Mouse (Mus musculus) urinary bladder, adult 18-20 months (tissue): Measurements from ENCODE around the gene Nprl3.
A peak's percentile ranks its signal among the peaks of the same experiment; 100 is the strongest.
"Not testable (repeated sequence)": the region's sequence is repeated elsewhere in the genome, so short reads cannot be mapped to it uniquely, and the experiment has no call there.

Source experiments
- DNase-seq, 2 experiments: peaks; one replicate each; pipeline ENCODE4 v3.0.0; 2022; ENCODE audit warnings: low spot score in 2 of 2, mixed read lengths in 2 of 2

The Nprl3 gene

DNA sequence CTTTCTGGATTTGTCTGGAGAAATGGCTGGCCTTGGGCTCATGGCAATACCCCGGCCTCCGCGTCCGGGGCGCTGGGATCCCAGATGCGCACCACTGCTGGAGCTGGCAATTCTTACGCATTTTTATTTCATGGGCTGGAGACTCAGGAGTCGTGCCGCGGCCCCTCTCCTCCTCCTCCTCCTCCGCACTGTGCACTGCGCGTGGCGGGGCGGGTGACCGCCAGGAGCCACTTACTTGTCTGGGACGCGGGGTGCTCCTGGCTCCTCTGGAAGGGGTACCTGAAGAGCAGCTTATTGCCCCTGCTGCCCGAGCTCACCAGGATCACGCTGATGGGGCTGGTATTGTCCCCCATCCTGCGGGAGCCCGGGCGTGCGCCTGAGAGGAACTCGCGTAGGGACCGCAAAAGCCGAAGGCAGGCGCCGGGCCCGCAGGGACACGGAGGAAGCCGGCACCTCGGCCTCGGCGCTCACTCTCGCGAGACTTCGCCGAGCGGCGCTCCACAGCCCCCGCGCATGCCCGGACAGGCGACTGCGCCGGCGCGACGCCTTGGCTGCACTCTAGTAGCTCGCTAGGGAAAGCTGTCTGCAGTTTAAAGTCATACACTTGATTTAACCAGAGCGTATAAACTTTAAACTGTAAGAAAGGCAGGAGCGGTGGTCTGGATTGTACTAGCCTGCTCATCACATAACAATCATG is at the start of gene Nprl3:
Gene Nprl3 (minus strand): TSS at position 520 of the 697 bp plus-strand sequence.
- peak; percentile 93 for DNase-seq

DNA sequence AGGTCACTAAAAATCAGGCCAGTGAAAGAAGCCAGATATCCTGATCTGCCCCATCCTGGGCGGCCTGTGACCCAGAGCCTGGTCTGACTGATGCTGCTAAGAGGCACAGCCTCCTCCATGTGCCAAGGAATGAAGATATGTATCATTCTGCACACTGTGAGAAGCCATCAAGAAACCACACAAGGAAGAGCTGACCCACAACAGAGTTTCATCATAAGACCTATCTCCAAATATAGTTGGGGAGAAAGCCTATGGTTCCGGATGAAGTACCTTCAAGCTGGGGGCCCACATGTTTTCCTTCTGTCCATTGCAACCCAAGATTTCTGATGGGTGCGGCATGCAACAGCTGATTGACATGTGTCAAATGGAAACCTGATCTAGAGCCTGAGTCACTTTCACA is 48.5 kb upstream of the Nprl3 start:
- DNase-seq, result no peak

DNA sequence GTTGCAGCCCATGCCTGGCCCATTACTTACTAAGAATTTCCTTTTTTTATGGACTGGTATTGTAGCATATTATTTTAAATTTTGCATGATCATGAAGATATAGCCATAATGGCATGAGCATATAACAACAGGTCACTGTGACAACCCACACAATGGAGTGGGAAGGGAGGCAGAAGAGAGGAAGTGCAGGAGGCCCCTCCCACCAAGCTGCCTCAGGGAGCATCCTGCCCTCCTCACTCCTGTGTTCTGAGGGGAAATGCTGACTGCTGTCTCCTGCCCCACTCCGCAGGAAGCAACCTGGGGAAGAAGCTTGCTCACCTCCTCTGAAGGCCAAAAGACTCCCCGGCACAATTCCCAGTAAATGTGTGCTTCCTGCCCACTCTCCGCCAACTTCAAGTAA is 42.4 kb upstream of the Nprl3 start:
- DNase-seq, result no peak

DNA sequence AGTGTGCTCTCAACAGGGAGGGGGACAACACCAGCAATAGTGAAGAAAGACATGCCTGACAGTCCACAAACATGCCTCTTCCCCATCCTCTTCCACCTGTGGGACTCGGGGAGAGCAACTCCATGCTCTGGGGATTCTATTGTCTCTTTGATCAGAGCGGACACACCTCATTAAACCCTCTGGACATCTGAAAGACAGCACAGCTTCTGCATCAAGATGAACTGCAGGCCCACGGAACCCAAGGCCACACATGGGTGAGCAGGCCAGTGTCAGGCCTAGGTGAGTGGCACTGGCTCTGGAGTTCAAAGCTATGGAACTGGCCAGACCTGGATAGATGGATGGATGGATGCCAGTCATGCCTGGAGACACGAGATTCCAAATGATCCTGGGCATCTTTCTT is 41.9 kb upstream of the Nprl3 start:
- no peak for DNase-seq

DNA sequence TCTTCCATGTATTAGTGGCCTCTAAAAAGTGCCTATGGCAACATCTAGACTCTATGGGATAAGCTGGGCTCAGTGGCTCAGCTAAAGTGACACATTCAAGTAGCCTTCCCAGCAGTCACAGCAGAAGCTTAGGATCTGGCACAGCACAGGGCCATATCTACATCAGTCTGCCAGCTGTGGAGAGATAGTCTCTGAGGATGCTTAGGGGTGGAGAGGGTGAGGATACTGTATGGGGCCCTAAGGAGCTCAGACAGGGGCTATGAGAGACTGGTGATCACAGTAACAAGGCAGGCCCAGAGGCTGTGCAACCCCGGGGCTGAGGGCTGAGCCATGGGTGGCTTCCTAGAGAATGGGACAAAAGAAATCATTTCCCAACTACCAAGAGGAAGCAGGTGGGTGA is 39.5 kb upstream of the Nprl3 start:
- DNase-seq, result no peak

DNA sequence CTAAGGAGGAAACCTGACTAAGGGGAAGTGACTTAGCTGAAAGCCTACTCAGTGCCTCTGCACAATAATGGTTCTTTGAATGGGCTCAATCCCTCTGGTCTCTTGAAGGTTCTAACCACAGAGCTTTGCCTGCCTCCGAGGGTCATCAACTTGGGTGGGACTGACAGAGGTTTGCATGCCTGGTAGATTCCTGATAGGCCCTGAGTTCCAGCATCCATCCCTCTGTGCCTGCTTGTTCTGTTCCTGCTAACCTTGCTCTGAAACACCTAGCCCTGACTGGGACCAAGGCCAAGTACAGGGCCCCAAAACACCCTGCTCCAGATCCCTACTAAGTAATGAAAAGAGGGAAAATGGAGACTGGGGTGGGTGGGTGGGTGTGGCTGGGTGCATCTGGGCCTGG is 35.9 kb upstream of the Nprl3 start:
- no peak for DNase-seq

DNA sequence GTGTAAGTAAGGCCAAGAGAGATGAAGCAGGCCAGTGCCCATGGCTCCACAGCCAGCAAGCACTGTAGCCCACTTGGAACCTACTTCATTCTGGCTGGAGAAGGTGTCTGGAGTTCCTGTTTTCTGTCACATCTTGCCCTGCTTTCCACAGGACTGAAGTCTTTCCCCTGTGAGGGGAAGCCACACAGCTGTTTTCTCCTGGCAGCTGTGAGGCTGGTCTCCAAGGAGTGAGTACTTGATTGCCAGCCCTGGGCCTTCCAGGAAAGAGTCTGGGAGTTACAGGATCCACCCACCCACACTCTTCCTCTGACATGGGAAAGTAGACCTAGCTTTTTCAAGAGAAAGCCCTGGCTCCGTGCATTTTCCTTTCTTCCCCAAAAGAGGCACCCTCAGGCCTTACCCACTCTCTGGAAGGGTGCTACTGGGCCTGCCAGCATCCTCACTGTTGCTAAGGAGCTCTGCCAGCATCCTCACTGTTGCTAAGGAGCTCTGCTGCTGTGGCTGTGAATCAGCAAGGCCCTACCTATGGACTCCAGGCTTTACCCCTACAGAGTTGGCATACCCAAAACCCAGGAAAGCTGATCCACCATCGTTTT is 35.4 kb upstream of the Nprl3 start:
- no peak for DNase-seq

DNA sequence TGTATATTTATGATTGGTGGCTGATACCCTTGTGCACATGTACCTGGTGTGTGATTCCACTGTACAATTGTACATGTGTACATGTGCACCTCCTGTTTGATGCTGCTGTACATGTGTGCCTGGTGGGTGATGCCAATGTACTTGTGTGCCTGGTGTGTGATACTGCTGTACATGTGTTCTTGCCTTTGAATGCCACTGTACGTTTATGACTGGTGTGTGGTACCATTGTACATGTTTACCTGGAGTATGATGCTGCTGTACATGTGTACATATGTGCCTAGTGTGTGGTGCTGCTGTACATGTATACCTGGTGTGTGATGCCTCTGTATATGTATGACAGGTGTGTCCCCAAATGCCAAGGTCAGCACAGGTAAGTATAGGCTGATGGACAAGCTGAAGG is 34.0 kb upstream of the Nprl3 start:
- DNase-seq, result no peak

DNA sequence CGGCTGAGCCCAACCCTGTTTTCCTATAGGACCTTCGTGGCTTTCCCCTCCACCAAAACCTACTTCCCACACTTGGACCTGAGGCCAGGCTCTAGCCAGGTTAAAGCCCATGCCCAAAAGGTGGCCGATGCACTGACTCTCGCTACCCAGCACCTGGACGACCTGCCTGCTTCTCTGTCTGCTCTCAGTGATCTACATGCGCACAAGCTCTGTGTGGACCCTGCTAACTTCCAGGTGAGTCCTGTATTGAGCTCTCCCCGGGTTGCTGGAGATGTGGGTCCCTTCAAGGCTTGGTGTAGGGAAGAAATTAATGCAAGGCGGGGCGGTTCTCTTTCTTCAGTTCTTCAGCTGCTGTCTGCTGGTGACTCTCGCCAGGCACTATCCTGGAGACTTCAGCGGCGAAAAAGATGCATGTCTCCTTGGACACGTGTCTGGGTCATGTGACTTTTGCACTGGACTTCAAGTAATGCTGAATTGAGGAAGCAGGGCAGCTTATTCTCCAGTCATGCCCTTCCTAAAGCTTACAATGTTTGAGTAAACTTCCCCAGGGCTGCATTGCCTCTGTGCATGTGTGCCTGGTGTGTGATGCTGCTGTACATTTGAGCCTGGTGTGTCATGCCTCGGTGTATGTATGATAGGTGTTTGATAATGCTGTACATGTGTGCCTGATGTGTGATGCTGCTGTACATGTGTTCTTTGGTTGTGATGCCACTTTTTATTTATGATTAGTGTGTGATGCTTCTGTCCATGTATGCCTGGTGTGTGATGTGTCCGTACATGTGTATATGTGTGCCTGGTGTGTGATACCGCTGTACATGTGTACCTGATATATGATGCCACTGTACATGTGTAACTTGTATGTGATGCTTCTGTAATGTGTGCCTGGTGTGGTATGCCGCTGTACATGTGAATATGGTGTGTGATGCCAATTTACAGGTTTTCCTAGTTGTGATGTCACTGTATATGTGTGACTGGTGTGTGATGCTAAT is 33.1 kb upstream of the Nprl3 start:
- no peak for DNase-seq

DNA sequence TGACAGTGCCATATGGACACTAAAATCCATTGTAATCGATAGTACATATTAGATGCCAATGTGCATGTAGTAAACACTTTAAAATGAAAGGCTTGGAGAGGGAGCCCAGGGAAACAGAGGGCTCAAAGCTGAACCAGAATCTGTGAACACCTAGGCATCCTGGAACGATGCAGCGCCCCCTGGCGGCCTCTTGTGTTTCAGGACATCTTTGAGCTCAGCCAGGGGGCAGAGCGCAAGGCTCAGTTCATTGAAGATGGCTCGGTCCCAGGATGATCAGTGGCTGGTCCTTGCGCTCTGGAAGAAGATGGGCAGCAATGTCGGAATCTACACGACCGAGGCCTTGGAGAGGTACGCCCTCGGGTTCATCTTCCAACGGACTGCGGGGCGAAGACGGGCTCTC is 32.4 kb upstream of the Nprl3 start, which contains the start of gene Hbq1a:
Gene Hbq1a (plus strand): TSS at position 205 of the 400 bp plus-strand sequence.
- DNase-seq, result peak in 1 of 2 experiments; percentile 38

DNA sequence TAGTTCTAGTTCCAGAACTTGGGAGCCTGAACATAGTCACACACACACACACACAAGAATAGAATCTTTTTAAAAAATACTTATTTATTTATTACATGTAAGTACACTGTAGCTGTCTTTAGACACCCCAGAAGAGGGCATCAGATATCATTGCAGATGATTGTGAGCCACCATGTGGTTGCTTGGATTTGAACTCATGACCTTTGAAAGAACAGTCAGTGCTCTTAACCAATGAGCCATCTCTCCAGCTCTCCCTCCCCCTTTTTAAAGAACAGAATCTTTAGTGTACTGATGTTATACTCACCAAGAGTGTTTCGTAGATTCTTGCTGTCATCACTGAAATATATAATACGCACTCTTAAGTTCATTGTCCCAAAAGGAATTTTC is 31.0 kb upstream of the Nprl3 start:
- no peak for DNase-seq

DNA sequence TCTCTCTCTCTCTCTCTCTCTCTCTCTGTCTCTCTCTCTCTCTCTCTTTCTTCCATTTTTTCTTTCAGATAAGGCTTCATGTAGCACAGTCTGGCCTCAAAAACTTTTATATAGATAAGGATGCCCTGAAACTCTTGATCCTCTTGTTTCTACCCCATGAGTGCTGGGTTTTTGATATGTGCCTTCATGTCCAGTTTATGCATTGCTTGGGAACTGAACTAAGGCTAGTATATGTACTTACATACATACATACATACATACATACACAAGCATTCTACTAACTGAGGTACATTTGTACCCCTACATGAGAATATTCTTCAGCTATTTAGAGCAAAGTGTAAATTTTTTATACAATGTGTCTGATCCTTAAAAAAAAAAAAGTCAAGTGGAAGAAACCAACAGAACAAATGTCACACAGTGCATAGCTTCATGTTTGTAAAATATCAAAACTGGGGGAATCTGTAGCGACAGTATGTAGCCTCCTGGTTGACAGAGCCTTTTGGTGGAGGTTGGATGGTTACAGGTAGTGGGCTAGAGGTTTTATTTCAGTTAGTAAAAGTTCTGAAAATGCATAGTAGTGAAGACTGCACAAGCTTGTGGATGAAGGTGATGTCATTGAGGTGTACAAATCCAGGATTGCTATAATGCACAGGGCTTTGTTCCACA is 30.5 kb upstream of the Nprl3 start:
- DNase-seq, result no peak

DNA sequence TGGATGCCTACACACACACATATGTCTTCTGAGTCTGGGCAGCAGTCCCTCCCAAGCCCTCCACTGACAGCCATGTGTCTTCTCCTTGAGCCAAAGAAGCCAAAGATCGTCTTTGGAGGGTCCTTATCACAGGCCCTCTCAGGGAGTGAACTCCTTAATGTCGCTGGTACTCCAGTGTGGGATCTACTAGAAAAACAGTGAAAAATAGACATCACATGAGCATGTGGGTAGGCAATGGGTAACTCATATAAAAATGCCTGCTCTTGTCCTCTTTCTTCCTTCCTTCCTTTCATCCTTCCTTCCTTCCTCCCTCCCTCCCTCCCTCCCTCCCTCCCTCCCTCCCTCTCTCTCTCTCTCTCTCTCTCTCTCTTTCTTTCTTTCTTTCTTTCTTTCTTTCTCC is 29.9 kb upstream of the Nprl3 start:
- not testable (repeated sequence) for DNase-seq

DNA sequence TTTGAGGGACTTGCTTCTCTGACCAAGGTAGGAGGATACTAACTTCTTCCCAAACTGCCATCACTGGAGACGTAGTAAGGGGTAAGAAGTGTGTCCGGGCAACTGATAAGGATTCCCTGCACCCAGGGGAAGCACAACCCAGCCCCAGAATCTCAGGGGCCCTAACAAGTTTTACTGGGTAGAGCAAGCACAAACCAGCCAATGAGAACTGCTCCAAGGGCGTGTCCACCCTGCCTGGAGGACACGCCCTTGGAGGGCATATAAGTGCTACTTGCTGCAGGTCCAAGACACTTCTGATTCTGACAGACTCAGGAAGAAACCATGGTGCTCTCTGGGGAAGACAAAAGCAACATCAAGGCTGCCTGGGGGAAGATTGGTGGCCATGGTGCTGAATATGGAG is 28.7 kb upstream of the Nprl3 start, which contains the start of gene Hba-a2:
Gene Hba-a2 (plus strand): TSS at position 287 of the 400 bp plus-strand sequence.
- not testable (repeated sequence) for DNase-seq

DNA sequence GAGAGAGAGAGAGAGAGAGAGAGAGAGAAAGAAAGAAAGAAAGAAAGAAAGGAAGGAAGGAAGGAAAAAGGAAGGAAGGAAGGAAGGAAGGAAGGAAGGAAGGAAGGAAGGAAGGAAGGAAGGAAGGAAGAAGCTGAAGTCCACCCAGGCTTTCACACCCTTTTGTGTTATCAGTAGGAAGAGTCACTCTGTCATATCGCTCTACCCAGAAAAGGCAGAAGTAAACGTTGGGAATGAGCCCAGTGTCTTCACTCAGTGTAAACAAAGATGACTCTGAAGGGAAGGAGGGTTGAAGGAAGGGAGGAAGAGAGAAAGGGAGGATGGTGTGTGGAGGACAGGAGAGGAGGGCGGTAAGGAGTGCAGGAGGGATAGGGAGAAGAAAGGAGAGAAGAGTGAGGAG is 26.0 kb upstream of the Nprl3 start:
- DNase-seq, result not testable (repeated sequence)

DNA sequence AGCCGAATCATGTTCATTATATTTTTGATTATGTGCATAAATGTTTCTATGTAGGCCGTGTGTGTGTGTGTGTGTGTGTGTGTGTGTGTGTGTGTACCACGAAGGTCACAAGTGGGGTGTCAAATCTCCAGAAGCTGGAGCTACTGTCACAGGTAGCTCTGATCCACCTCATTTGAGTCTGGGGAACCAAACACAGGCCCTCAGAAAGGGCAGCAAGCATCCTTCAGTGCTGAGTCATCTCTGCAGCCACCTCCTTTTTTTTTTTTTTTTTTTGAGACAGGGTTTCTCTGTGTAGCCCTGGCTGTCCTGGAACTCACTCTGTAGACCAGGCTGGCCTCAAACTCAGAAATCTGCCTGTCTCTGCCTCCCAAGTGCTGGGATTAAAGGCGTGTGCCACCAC is 25.3 kb upstream of the Nprl3 start:
- DNase-seq, result not testable (repeated sequence)

DNA sequence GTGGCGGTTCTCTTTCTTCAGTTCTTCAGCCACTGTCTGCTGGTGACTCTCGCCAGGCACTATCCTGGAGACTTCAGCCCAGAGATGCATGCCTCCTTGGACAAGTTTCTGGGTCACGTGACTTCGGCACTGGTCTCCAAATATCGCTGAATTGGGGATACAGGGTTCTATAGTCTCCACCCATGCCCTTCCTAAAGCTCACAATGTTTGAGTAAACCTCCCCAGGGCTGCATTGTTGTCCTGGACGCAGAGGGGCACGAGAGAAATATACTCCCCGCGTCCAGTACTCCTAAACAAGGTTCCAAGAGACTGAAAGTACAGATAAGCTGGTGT is 20.0 kb upstream of the Nprl3 start:
- no peak for DNase-seq

DNA sequence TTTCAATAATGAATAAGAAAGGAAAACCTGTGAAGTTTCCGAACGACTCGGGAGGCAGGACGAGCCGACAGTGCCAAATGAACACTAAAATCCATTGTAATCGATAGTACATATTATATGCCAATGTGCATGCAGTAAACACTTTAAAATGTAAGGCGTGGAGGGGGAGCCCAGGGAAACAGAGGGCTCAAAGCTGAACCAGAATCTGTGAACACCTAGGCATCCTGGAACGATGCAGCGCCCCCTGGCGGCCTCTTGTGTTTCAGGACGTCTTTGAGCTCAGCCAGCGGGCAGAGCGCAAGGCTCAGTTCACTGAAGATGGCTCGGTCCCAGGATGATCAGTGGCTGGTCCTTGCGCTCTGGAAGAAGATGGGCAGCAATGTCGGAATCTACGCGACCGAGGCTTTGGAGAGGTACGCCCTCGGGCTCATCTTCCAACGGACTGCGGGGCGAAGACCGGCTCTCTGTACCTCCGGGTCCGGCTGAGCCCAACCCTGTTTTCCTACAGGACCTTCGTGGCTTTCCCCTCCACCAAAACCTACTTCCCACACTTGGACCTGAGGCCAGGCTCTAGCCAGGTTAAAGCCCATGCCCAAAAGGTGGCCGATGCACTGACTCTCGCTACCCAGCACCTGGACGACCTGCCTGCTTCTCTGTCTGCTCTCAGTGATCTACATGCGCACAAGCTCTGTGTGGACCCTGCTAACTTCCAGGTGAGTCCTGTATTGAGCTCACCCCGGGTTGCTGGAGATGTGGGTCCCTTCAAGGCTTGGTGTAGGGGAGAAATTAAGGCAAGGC is 19.4 kb upstream of the Nprl3 start, which contains the start of gene Hbq1b:
Gene Hbq1b (plus strand): TSS at position 271 of the 798 bp plus-strand sequence.
- peak; percentile 53 to 65 for DNase-seq

DNA sequence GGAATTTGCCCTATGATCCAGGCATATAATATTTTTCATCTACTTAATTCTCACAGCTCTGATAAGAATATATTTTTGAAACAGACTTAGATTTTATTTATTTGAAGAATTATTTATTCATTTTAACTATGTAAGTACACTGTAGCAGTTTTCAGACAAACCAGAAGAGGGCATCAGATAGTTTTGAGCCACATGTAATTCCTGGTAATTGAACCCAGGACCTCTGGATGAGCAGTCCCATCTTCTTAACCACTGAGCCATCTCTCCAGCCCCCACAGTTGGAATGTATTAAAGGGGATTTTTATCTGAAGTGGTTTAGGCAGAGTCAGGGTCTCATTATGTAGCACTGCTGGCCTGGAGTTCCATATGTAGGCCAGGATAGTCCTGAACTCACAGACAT is 18.4 kb upstream of the Nprl3 start:
- not testable (repeated sequence) for DNase-seq

DNA sequence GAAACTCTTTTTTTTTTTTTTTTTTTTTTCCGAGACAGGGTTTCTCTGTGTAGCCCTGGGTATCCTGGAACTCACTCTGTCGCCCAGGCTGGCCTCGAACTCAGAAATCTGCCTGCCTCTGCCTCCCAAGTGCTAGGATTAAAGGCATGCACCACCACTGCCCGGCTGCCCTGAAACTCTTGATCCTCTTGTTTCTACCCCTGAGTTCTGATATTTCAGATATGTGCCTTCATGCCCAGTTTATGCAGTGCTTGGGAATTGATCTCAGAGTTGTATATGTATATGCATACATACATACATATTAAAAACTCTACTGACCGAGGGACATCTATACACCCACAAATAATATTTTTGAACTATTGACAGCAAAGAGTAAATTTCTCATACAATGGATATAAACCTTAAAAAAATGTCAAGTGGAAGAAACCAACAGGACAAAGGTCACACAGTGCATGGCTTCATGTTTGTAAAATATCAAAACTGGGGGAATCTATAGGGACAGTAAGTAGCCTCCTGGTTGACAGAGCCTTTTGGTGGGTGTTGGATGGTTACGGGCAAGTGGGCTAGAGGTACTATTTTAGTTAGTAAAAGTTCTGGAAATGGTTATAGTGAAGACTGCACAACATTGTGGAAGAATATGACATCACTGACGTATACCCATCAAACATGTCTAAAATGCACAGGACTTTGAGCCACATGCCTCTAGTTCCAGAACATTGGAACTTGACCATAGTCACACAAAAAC is 17.7 kb upstream of the Nprl3 start:
- DNase-seq, result no peak
